Mouse (Mus musculus): ENCODE data around the gene Bcl2l13. TPM values are rescaled to one million over a fixed set of nuclear protein-coding genes. Genes with fewer than 3 reads are reported as not detected.
A peak's percentile ranks its signal among the peaks of the same experiment; 100 is the strongest.
"Not testable (repeated sequence)": the region's sequence is repeated elsewhere in the genome, so short reads cannot be mapped to it uniquely, and the experiment has no call there.

The Bcl2l13 gene
- polyA plus RNA-seq, 1 experiment from 2014 or later, result 19.6 TPM

DNA sequence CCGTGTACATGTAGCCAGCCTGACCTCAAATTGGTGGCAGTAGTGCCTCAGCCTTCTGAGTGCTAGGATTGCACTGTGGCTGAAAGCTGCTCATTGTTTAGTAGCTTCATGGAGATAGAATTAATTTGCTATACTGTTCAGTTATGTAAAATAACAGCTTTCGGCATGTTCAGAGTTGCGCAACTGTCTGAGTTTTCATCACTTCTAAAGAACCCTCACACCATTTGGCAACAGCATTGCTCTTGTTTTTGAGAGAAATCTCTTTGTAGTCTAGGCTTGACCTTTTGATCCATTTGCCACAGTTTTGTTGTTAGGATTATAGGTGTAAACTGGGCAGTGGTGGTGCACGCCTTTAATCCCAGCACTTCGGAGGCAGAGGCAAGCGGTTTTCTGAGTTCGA, 4.2 kb downstream of the Bcl2l13 start:
- Histone ChIP-seq H3K4me1 (ENCODE audit: control insufficient read depth, insufficient read depth, low read length) (peaks cover 3% of the 10 kb centered on the region; the same call in 1 of the 2 replicates), H3K27me3 (replicated peaks; ENCODE audit: control insufficient read depth, insufficient read depth, low read length) (no peaks in the 10 kb centered on the region), H3K36me3 (ENCODE audit: control insufficient read depth, insufficient read depth, low read length) (no peaks in the 10 kb centered on the region), H3K4me2 (ENCODE audit: low read depth, low read length) (no peak overlapping the region), H3K27ac (ENCODE audit: low read length) (no peak overlapping the region), H3K9ac (ENCODE audit: low read depth, low read length) (no peak overlapping the region), H3K9me3 (ENCODE audit: control insufficient read depth, low read length) (no peaks in the 10 kb centered on the region), H3K4me3 (ENCODE audit: low read length) (no peak overlapping the region)
- 97% methylated on average over 7 of the region's 7 CpGs for WGBS
- ATAC-seq, result no peak

DNA sequence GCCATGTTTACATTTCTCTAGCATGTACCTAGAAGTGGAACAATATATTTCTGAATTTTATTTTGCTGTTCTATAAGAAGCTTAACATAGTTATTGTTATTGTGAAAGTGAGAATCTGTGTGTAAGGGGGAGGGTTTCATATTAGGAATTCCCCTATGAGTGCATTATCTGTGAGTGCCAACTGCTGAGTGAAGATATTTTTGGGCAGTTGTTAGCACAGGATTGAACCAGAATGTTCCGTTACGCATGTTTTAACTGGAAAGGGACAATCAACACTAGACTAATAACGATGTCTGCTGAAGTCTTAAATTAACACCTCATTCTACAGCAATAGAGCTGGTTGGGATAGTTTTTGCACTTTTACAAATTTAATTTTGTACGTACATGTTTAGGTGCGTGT, 5.7 kb downstream of the Bcl2l13 start:
- Histone ChIP-seq H3K36me3 (ENCODE audit: control insufficient read depth, insufficient read depth, low read length) (no peaks in the 10 kb centered on the region), H3K4me1 (ENCODE audit: control insufficient read depth, insufficient read depth, low read length) (peaks cover 3% of the 10 kb centered on the region; the same call in 1 of the 2 replicates), H3K27ac (ENCODE audit: low read length) (no peak overlapping the region), H3K4me3 (ENCODE audit: low read length) (no peak overlapping the region), H3K9me3 (ENCODE audit: control insufficient read depth, low read length) (no peaks in the 10 kb centered on the region), H3K9ac (ENCODE audit: low read depth, low read length) (no peak overlapping the region), H3K4me2 (ENCODE audit: low read depth, low read length) (no peak overlapping the region), H3K27me3 (replicated peaks; ENCODE audit: control insufficient read depth, insufficient read depth, low read length) (no peaks in the 10 kb centered on the region)
- WGBS, result 94% methylated on average over 5 of the region's 5 CpGs
- no peak for ATAC-seq

DNA sequence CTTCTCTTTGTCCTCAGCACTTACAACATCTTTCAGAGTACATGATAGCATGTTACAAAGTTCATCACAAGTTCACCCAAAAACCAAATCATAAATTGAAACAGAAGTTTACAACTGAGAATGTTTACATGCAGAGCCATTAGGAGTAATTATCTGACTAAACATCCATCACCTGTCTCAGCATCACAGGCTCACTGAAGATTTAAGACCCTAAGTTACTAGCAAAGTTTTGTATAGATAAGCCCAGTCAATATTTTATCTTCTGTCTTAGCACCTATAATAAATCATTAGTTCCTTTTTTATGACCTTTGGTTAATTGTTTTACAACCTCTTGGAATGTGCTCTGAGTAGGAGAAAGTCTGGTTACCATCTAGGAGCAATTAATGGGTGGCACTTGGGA, 14.7 kb downstream of the Bcl2l13 start:
- H3K27ac ChIP-seq (ENCODE audit: low read length); H3K4me3 ChIP-seq (ENCODE audit: low read length); H3K4me2 ChIP-seq (ENCODE audit: low read depth, low read length); H3K9ac ChIP-seq (ENCODE audit: low read depth, low read length); H3K27me3 ChIP-seq (replicated peaks; ENCODE audit: control insufficient read depth, insufficient read depth, low read length); H3K4me1 ChIP-seq (ENCODE audit: control insufficient read depth, insufficient read depth, low read length); H3K36me3 ChIP-seq (ENCODE audit: control insufficient read depth, insufficient read depth, low read length); H3K9me3 ChIP-seq (ENCODE audit: control insufficient read depth, low read length): not testable (repeated sequence)
- peak; percentile 58 for ATAC-seq

DNA sequence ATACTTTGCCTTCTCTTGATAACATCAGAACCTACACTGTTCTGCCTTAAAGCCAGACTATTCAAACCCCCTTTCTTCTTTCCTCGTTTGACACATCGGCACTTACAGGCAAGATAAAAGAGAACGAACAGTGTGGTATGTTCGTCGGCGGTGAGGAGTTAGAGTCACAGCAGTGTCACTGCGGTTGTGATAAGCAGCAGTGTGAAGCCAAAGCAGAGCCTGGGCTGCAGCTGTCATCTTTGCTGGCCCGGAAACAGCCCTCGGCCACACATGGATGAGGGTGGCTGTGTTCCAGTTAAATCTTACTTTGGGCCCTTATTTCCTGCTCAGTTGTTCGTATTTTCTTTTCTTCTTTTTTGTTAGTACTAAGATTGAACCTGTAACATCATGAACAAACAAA, 18.4 kb downstream of the Bcl2l13 start:
- Histone ChIP-seq H3K27ac (ENCODE audit: low read length) (no peak overlapping the region), H3K4me3 (ENCODE audit: low read length) (no peak overlapping the region), H3K4me2 (ENCODE audit: low read depth, low read length) (no peak overlapping the region), H3K4me1 (ENCODE audit: control insufficient read depth, insufficient read depth, low read length) (no peaks in the 10 kb centered on the region), H3K9me3 (ENCODE audit: control insufficient read depth, low read length) (0 out of 2 replicates have a peak, but pooled peaks cover 2% of the 10 kb centered on the region), H3K9ac (ENCODE audit: low read depth, low read length) (no peak overlapping the region), H3K36me3 (ENCODE audit: control insufficient read depth, insufficient read depth, low read length) (peaks cover 7% of the 10 kb centered on the region; the same call in 1 of the 2 replicates), H3K27me3 (replicated peaks; ENCODE audit: control insufficient read depth, insufficient read depth, low read length) (no peaks in the 10 kb centered on the region)
- WGBS, result 87% methylated on average over 10 of the region's 10 CpGs
- no peak for ATAC-seq

DNA sequence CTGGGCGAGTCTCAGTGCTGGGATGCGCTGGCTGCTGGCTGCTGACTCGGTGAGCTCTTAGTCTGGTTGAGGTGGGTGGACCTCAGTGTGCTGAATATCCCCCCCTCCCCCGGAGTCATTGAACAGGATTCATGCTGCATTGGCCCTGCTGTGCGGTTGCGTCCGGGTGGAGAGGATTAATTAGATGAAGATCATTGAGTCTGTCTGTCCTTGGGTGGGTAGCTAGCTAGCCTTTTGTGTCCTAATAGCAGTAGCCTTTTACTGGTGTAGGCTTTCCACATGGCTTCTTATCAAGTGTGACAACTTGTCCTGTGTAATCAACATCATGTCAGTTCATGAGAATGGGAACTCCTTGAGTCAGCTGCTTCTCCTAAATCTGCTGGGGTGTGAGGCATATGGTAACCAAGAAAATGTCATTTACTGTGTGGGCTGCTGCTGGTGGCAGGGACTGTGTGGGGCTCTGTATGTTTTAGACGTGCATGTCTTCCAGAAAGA, 22.3 kb downstream of the Bcl2l13 start:
- Histone ChIP-seq H3K36me3 (ENCODE audit: control insufficient read depth, insufficient read depth, low read length) (peaks cover 7% of the 10 kb centered on the region; the same call in 1 of the 2 replicates), H3K4me3 (ENCODE audit: low read length) (no peak overlapping the region), H3K27ac (ENCODE audit: low read length) (no peak overlapping the region), H3K4me1 (ENCODE audit: control insufficient read depth, insufficient read depth, low read length) (no peaks in the 10 kb centered on the region), H3K4me2 (ENCODE audit: low read depth, low read length) (no peak overlapping the region), H3K27me3 (replicated peaks; ENCODE audit: control insufficient read depth, insufficient read depth, low read length) (no peaks in the 10 kb centered on the region), H3K9ac (ENCODE audit: low read depth, low read length) (no peak overlapping the region), H3K9me3 (ENCODE audit: control insufficient read depth, low read length) (0 out of 2 replicates have a peak, but pooled peaks cover 2% of the 10 kb centered on the region)
- no peak for ATAC-seq
- WGBS, result 74% methylated on average over 8 of the region's 8 CpGs

DNA sequence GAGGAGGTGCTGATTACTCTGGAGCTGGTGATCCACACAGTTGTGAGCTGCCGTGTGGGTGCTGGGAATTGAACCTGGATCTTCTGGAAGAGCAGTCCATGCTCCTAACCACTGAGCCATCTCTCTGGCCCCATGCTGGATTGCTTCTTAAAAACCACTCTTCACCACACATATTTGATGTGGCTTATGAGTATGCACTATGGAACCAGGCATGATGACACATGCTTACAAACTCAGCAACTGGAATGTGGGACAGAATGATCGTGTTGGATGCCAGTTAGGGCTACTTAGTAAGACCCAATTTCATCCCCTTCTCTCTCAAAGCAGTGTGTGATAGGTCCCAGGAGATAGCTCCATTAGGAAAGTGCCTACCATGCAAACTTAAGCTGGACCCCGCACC, 24.1 kb downstream of the Bcl2l13 start:
- Histone ChIP-seq H3K27ac (ENCODE audit: low read length) (no peak overlapping the region), H3K9ac (ENCODE audit: low read depth, low read length) (no peak overlapping the region), H3K4me2 (ENCODE audit: low read depth, low read length) (no peak overlapping the region), H3K36me3 (ENCODE audit: control insufficient read depth, insufficient read depth, low read length) (peaks cover 3% of the 10 kb centered on the region; the same call in 1 of the 2 replicates), H3K4me3 (ENCODE audit: low read length) (no peak overlapping the region), H3K27me3 (replicated peaks; ENCODE audit: control insufficient read depth, insufficient read depth, low read length) (no peaks in the 10 kb centered on the region), H3K4me1 (ENCODE audit: control insufficient read depth, insufficient read depth, low read length) (no peaks in the 10 kb centered on the region), H3K9me3 (ENCODE audit: control insufficient read depth, low read length) (0 out of 2 replicates have a peak, but pooled peaks cover 2% of the 10 kb centered on the region)
- WGBS, result 93% methylated on average over 3 of the region's 3 CpGs
- ATAC-seq, result no peak

DNA sequence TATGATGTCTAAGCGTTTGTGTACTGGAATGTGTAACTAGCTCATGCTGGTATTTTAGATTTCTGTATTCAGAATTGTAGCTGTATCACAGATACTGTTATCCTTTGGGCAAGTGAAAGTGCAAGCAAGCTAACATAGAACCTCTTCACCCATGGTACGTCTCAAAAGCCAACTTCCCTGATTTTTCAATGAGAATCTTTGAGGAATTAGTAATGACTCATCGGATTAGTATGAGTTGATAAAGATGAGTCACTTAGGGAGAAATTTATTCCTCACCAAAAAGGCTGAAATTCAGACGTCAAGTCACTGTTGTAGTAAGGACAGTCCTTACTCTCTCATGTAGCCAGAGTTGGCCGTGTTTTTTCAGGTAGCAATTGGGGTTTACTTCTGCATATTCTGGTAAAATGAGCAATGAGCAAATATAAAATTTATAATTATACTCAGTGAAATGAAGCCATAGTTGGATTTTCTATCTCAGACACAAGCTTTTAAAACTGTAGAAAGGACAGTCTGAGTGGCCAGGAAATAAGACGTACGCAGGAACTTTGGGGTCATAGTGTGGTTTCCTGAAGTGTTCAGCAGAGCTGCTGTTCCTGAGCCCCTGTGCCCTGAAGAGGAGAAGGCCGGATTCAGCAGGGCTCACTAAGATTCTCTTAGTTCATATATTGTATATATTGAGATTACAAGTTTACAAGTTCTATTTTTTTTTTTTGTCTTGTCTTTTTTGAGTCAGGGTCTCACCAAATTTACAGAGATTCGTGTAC, 30.2 kb downstream of the Bcl2l13 start:
- no peak for ATAC-seq
- Histone ChIP-seq H3K9ac (ENCODE audit: low read depth, low read length) (no peak overlapping the region), H3K4me2 (ENCODE audit: low read depth, low read length) (no peak overlapping the region), H3K36me3 (ENCODE audit: control insufficient read depth, insufficient read depth, low read length) (0 out of 2 replicates have a peak, but pooled peaks cover 2% of the 10 kb centered on the region), H3K4me3 (ENCODE audit: low read length) (no peak overlapping the region), H3K27ac (ENCODE audit: low read length) (no peak overlapping the region), H3K27me3 (replicated peaks; ENCODE audit: control insufficient read depth, insufficient read depth, low read length) (no peaks in the 10 kb centered on the region), H3K4me1 (ENCODE audit: control insufficient read depth, insufficient read depth, low read length) (no peaks in the 10 kb centered on the region), H3K9me3 (ENCODE audit: control insufficient read depth, low read length) (no peaks in the 10 kb centered on the region)
- 78% methylated on average over 9 of the region's 9 CpGs for WGBS

DNA sequence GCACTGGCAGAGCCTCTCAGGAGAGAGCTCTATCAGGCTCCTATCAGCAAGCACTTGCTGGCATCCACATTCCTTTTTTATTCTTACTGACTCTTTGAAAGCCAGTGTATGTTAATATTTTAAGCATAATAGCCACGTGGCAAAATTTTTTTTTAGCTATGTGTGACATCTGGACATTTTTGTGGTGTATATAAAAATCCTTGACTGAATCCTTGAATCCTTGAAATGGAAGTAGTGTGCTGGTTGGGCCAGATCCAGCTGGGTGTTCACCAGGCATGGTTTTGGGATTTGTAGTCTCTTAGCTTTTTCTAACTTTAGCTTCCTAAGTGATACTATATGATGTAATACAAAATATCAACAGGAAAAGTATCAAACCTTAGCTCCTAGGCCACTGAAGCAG, 32.8 kb downstream of the Bcl2l13 start:
- 65% methylated on average over 1 of the region's 1 CpGs for WGBS
- no peaks in the 10 kb centered on the region for H3K27me3 ChIP-seq (replicated peaks; ENCODE audit: control insufficient read depth, insufficient read depth, low read length)
- no peak overlapping the region for H3K9ac ChIP-seq (ENCODE audit: low read depth, low read length)
- no peak for ATAC-seq
- 0 out of 2 replicates have a peak, but pooled peaks cover 2% of the 10 kb centered on the region for H3K36me3 ChIP-seq (ENCODE audit: control insufficient read depth, insufficient read depth, low read length)
- no peaks in the 10 kb centered on the region for H3K4me1 ChIP-seq (ENCODE audit: control insufficient read depth, insufficient read depth, low read length)
- no peaks in the 10 kb centered on the region for H3K9me3 ChIP-seq (ENCODE audit: control insufficient read depth, low read length)
- H3K27ac ChIP-seq (ENCODE audit: low read length), result no peak overlapping the region
- H3K4me2 ChIP-seq (ENCODE audit: low read depth, low read length), result no peak overlapping the region
- H3K4me3 ChIP-seq (ENCODE audit: low read length), result no peak overlapping the region

DNA sequence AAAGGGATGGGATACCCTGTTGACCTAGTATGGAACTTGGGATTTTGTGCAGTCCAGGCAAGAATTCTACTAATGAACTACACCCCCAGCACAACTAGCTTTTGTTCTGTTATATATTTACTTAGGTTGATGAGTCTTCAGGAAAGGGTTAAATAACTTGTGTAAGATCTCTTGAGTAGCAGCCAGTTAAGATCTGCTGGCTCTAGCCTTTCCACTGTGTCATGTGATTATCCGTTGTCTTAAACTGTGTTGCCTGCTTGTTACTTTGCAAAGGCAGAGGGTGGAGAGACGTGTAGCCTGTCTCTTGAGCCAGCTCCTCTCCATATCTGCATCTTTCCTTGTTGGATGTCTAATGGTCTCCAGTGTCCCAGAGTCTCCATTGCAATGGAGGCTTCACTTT, 35.3 kb downstream of the Bcl2l13 start:
- Histone ChIP-seq H3K9ac (ENCODE audit: low read depth, low read length) (no peak overlapping the region), H3K27ac (ENCODE audit: low read length) (no peak overlapping the region), H3K4me2 (ENCODE audit: low read depth, low read length) (no peak overlapping the region), H3K27me3 (replicated peaks; ENCODE audit: control insufficient read depth, insufficient read depth, low read length) (no peaks in the 10 kb centered on the region), H3K36me3 (ENCODE audit: control insufficient read depth, insufficient read depth, low read length) (0 out of 2 replicates have a peak, but pooled peaks cover 3% of the 10 kb centered on the region), H3K4me3 (ENCODE audit: low read length) (no peak overlapping the region), H3K4me1 (ENCODE audit: control insufficient read depth, insufficient read depth, low read length) (no peaks in the 10 kb centered on the region; the same call in 1 of the 2 replicates), H3K9me3 (ENCODE audit: control insufficient read depth, low read length) (no peaks in the 10 kb centered on the region)
- 76% methylated on average over 2 of the region's 2 CpGs for WGBS
- ATAC-seq, result no peak

Measured in intestine, embryonic 16.5 days (tissue).